Mouse (Mus musculus) spleen, adult 2 months (tissue): ENCODE measurements around the gene Hsph1.

Experiments used
- CTCF ChIP-seq: fragments of 200-500 bp; IDR thresholded peaks from 2 replicates; pipeline ENCODE4 v1.5.1; 2011; ENCODE audit warnings: mild to moderate bottlenecking, inconsistent platforms; ENCODE audit not compliant: insufficient read depth, insufficient read length, insufficient replicate concordance; ENCODE audit errors: extremely low read depth
- POLR2A ChIP-seq: fragments of 200-500 bp; IDR thresholded peaks from 2 replicates; pipeline ENCODE4 v1.6.1; 2011; ENCODE audit warnings: low read depth, low read length, inconsistent platforms

DNA sequence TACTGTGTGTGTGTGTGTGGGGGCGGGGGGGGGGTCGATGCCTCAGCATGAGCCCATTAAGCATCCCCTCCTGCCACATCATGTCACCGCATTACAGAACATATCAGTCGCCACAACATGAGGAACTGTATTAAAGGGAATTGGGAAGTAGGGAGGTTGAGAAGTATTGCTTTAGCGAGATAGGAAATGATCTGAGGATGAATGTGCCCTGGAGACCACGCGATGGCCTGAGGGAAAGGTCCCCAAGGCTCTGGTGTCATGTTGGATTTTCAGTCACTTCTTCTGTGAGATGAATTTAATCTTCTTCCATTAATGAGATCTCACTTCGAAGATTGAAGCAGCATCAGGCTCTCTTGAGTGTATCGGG is 23.2 kb upstream of the Hsph1 start:
- TF ChIP-seq CTCF, result no peak
- TF ChIP-seq POLR2A, result no peak
